Mouse (Mus musculus) liver, postnatal 0 days (tissue): Measurements from ENCODE around the gene Cenps. TPM values are rescaled to one million over a fixed set of nuclear protein-coding genes. Genes with fewer than 3 reads are reported as not detected.

Source experiments
- ATAC-seq: fragments of 200-750 bp; cut with Nextera tagmentation; 2 replicates; pipeline ENCODE4 v1.8.0; 2017; ENCODE audit warnings: mild to moderate bottlenecking, moderate library complexity
- DNase-seq: peaks from one replicate; pipeline ENCODE4 v3.0.0-alpha.2; 2016
- H3K27ac ChIP-seq: fragments of 300-500 bp; sonication (generic); 2 replicates; pipeline ENCODE4 v1.5.1; 2014; ENCODE audit warnings: antibody characterized with exemption, moderate library complexity, mild to moderate bottlenecking, low read depth
- H3K27me3 ChIP-seq: fragments of 300-500 bp; sonication (generic); 2 replicates; pipeline ENCODE4 v1.6.1; 2014; ENCODE audit warnings: low read length, control low read depth, mixed read lengths; ENCODE audit not compliant: insufficient read depth
- H3K36me3 ChIP-seq: fragments of 300-500 bp; sonication (generic); replicated peaks from 2 replicates; pipeline ENCODE4 v1.6.1; 2014; ENCODE audit warnings: mild to moderate bottlenecking, control low read depth, low read length, moderate library complexity, mixed read lengths; ENCODE audit not compliant: insufficient read depth
- H3K4me1 ChIP-seq: fragments of 300-500 bp; sonication (generic); 2 replicates; pipeline ENCODE4 v1.6.1; 2014; ENCODE audit warnings: antibody characterized with exemption, mild to moderate bottlenecking, control low read depth; ENCODE audit not compliant: insufficient read depth
- H3K4me2 ChIP-seq: fragments of 300-500 bp; sonication (generic); 2 replicates; pipeline ENCODE4 v1.6.1; 2014; ENCODE audit warnings: low read depth, mild to moderate bottlenecking, low read length, moderate library complexity, mixed read lengths
- H3K4me3 ChIP-seq: fragments of 300-500 bp; sonication (generic); 2 replicates; pipeline ENCODE4 v1.5.1; 2014; ENCODE audit warnings: low read depth, low read length
- H3K9ac ChIP-seq: fragments of 300-500 bp; sonication (generic); replicated peaks from 2 replicates; pipeline ENCODE4 v1.6.1; 2014; ENCODE audit warnings: mild to moderate bottlenecking, moderate library complexity
- H3K9me3 ChIP-seq: fragments of 300-500 bp; sonication (generic); 2 replicates; pipeline ENCODE4 v1.6.1; 2016; ENCODE audit warnings: mild to moderate bottlenecking, control low read depth, low read length, mixed read lengths
- CTCF ChIP-seq: sonication (generic); IDR thresholded peaks from 2 replicates; pipeline ENCODE4 v1.5.1; 2016; ENCODE audit warnings: antibody characterized with exemption, low read depth
- EP300 ChIP-seq: IDR thresholded peaks from 2 replicates; pipeline ENCODE4 v1.6.1; 2016; ENCODE audit warnings: antibody characterized with exemption, low read depth, mild to moderate bottlenecking
- WGBS: fragments of 180-500 bp; shearing (Covaris S2); extraction: QIAGEN DNeasy Blood & Tissue Kit; methylation state at CpG from one replicate; pipeline ENCODE4 v1.1.7; 2014; ENCODE audit not compliant: insufficient replicate concordance; 5-methylcytosine and 5-hydroxymethylcytosine counted together
- polyA plus RNA-seq: library from polyadenylated mRNA; unstranded; fragments of >200 nt; fragmentation: Nextera tagmentation; extraction: Ambion mirVana; gene quantifications from 2 replicates; pipeline ENCODE4 v1.2.1, GENCODE M21; 2015

Gene Cenps
- polyA plus RNA-seq = 8.4 and 8.7 TPM in 2 replicates

DNA sequence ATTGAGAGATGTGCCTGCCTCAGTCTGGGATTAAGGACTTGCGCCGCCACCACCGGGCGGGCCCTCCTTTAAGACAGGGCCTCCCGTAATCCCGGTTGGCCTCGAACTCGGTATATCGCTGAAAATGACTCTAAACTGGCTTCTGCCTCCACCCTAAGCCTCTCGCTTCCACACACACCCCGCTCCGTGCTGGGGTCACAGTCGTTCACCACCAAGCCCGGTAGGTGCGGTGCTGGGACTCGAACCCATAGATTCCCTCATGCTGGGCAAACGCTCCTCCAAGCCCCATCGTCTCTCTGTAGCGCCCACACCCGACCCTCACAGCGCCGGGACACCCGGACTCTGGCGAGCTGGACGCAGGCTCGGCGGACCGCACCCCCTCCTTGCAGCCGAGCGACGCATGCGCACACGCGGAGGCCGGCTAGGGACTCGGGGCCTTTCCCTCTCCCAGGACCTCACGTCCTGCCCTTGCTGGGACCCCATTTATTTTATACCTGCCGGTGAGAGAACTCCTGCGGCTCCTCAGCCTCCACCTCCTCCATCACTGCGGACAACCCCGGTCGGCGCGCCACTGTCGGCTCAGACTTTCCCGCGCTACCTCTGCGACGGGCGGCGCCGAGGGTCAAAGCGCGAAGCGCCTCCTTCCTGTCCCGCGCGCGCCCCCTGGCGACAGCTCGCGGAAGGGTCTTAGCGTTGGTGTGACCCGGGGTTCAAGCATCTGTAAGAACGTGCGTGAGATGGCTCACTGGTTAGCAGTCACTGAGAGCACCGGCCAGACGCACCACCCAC, at the start of gene Cenps:
TSS of gene Cenps (minus strand) at position 648 of the 789 bp plus-strand sequence.
- peak; percentile 91 for ATAC-seq
- peak within 1 kb of the TSS; percentile 86 for H3K4me2 ChIP-seq
- no peaks in the 10 kb centered on the region for H3K36me3 ChIP-seq
- TF ChIP-seq CTCF = peak; percentile 100
- peak; percentile 67; the same call in 1 of the 2 replicates for TF ChIP-seq EP300
- peak within 1 kb of the TSS; percentile 79 for H3K4me3 ChIP-seq
- WGBS = 1% methylated on average over 68 of the region's 68 CpGs
- H3K9me3 ChIP-seq = no peaks in the 10 kb centered on the region
- H3K4me1 ChIP-seq = peaks cover 8% of the 10 kb centered on the region
- no peaks in the 10 kb centered on the region for H3K27me3 ChIP-seq
- H3K27ac ChIP-seq = peak within 1 kb of the TSS; percentile 67
- H3K9ac ChIP-seq = peak within 1 kb of the TSS; percentile 74
- peak; percentile 94 for DNase-seq

GRCm38 (mm10) chr4:149182755-149183154, 45.3 kb upstream of the Cenps start:
- 51% methylated on average over 4 of the region's 4 CpGs for WGBS
- no peak overlapping the region for H3K4me3 ChIP-seq
- DNase-seq (no peak), ATAC-seq (no peak)
- H3K27ac ChIP-seq = no peak overlapping the region
- peak; percentile 62 for TF ChIP-seq CTCF
- no peak for TF ChIP-seq EP300
- no peak overlapping the region for H3K4me2 ChIP-seq
- no peak overlapping the region for H3K9ac ChIP-seq
- H3K27me3 ChIP-seq = no peaks in the 10 kb centered on the region
- H3K9me3 ChIP-seq = no peaks in the 10 kb centered on the region
- H3K36me3 ChIP-seq = peaks cover 47% of the 10 kb centered on the region
- H3K4me1 ChIP-seq = peaks cover 12% of the 10 kb centered on the region

- H3K27me3 ChIP-seq = no peaks in the 10 kb centered on the region
- no peak overlapping the region for H3K9ac ChIP-seq
- no peaks in the 10 kb centered on the region for H3K9me3 ChIP-seq
- no peak overlapping the region for H3K4me2 ChIP-seq
- TF ChIP-seq CTCF (no peak), EP300 (no peak)
- DNase-seq (no peak), ATAC-seq (no peak)
- H3K4me3 ChIP-seq = no peak overlapping the region
- H3K36me3 ChIP-seq = peaks cover 44% of the 10 kb centered on the region
- 67% methylated on average over 7 of the region's 7 CpGs for WGBS
- no peak overlapping the region for H3K27ac ChIP-seq
- H3K4me1 ChIP-seq = peaks cover 12% of the 10 kb centered on the region
These were observed 44.8 kb upstream of the Cenps start for GRCm38 (mm10) chr4:149182192-149182591.

GRCm38 (mm10) chr4:149179573-149179972, 42.1 kb upstream of the Cenps start:
- Histone ChIP-seq H3K4me1 (peaks cover 12% of the 10 kb centered on the region), H3K27me3 (no peaks in the 10 kb centered on the region), H3K36me3 (peaks cover 32% of the 10 kb centered on the region), H3K9ac (no peak overlapping the region), H3K4me2 (no peak overlapping the region), H3K4me3 (no peak overlapping the region), H3K27ac (peak overlapping the region; percentile 66), H3K9me3 (no peaks in the 10 kb centered on the region)
- TF ChIP-seq CTCF (no peak), EP300 (no peak)
- no peak for DNase-seq
- WGBS = 56% methylated on average over 4 of the region's 4 CpGs
- ATAC-seq = peak; percentile 41; the same call in 1 of the 2 replicates

DNA sequence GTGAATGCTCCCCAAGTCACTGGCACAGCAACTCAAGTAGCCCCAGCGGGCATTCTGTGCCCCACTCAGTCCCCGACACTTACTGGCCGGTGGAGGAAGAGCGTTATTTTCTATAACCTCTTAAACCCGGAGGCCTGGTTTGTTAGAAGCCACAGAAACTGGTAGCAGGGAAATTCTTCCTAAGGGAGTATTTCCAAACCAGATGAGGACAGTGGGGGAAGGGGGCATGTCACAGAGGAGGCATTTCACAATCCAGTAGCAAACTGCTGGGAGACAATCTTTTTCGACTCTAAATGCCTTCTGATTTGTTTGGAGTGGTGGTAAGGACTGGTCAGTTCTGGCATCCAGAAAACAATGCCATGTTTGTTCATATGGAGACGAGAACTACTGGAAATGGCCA, 41.7 kb upstream of the Cenps start:
- Histone ChIP-seq H3K27ac (peak overlapping the region; percentile 66), H3K4me1 (peaks cover 12% of the 10 kb centered on the region)
- 55% methylated on average over 7 of the region's 7 CpGs for WGBS

DNA sequence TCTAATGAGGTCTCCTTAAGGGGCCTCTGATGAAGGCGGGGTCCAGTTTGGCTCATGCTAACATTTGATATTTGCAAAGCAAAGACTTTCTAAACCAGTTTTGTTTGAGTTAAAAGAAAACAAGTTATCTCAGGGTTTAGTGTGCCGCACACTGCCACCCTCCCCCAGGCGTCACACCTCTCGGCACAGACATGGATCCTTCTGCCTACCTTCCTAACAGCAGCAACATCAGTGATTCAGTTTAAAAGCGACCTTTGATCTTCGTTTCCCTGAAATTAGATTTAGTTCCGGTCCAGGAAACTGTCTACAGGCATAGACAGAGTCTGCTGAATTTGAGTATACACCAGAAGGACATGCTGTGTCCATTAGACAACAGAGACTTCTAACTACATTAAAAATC, 40.9 kb upstream of the Cenps start:
- Histone ChIP-seq H3K36me3 (peaks cover 23% of the 10 kb centered on the region), H3K27me3 (no peaks in the 10 kb centered on the region), H3K4me3 (no peak overlapping the region), H3K4me1 (peaks cover 12% of the 10 kb centered on the region), H3K9me3 (no peaks in the 10 kb centered on the region), H3K4me2 (no peak overlapping the region), H3K27ac (peak overlapping the region; percentile 66; the same call in 1 of the 2 replicates), H3K9ac (no peak overlapping the region)
- WGBS = 63% methylated on average over 7 of the region's 7 CpGs
- ATAC-seq (no peak), DNase-seq (no peak)
- no peak for TF ChIP-seq EP300
- TF ChIP-seq CTCF = no peak

More for the DNA sequence above, 41.7 kb upstream of the Cenps start:
- DNase-seq (no peak), ATAC-seq (peak; percentile 40; the same call in 1 of the 2 replicates)
- Histone ChIP-seq H3K9ac (no peak overlapping the region), H3K27me3 (no peaks in the 10 kb centered on the region), H3K36me3 (peaks cover 29% of the 10 kb centered on the region), H3K9me3 (no peaks in the 10 kb centered on the region), H3K4me2 (0 out of 2 replicates have a peak overlapping the region, but pooled peaks have one; percentile 6), H3K4me3 (no peak overlapping the region)
- no peak for TF ChIP-seq EP300
- TF ChIP-seq CTCF = no peak
